Mouse (Mus musculus): ENCODE results near the gene Snx20.

The Snx20 gene

GRCm38 (mm10) chr8:88635474-88636397 is at the start of gene Snx20:
Snx20 (minus strand) TSS chr8:88636128.
- DNase-seq (ENCODE audit: low read depth in 1 of 2, low spot score in 2 of 2), result peak; percentile 78

- no peak for DNase-seq (ENCODE audit: low read depth in 1 of 2, low spot score in 2 of 2)
These were observed 47.8 kb upstream of the Snx20 start for GRCm38 (mm10) chr8:88683656-88684289.

DNA sequence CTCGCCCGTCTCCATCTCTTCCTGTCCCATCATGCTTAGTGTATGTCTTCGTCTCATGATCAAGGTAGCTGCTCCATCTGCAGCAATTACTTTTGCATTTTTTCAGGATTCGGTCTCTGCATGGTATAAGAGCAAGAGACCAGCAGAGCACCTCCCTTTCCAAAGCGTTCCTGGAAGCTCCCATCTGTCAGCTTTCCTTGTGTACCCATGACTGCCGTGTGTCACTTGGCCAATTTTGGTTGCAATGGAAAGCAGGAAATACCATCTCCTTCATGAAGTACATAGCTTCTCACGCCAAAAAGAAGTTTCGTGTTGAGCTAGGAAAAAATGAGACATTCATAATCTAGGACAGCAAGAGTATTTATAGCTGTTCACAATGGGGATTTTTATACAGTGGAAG is 45.1 kb upstream of the Snx20 start:
- no peak for DNase-seq (ENCODE audit: low read depth in 1 of 2, low spot score in 2 of 2)

DNA sequence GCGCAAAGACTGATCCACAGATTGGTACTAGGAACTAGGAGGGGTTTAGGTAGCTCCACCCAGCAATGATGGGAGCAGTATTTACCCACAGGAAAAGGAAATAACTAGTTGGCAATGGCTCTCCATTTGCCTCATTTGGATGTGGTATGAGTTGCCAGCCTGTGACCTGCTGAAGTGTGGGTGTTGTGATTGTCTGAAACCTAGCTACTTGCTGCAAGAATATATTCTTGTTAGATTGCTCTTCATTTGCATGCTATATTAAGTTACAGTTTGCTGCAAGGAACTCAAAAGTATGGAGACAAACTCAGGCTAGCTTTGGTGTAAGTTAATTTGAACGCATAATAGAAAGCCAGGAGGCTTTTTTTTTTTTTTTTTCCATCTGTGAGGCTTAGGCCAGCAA is 44.6 kb upstream of the Snx20 start:
- no peak for DNase-seq (ENCODE audit: low read depth in 1 of 2, low spot score in 2 of 2)

DNA sequence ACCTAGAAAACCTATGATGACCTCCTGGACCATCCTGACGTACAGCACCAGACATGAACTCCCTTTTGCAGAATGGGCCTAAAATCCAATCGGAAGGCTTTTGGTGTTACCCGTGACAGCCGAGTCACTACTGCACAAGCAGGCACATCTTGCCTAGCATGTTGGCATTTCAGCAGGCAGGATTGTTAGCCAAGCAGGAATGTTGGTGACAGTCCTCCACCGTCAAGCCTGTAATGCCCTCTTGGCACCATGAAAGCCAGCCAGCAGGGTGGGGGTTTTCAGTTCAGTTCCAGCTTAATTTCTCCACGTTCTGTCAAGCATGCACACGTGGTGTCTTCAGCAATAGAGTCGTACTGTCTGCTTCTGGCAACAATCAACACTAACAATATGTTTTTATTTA is 41.1 kb upstream of the Snx20 start:
- no peak for DNase-seq (ENCODE audit: low read depth in 1 of 2, low spot score in 2 of 2)

DNA sequence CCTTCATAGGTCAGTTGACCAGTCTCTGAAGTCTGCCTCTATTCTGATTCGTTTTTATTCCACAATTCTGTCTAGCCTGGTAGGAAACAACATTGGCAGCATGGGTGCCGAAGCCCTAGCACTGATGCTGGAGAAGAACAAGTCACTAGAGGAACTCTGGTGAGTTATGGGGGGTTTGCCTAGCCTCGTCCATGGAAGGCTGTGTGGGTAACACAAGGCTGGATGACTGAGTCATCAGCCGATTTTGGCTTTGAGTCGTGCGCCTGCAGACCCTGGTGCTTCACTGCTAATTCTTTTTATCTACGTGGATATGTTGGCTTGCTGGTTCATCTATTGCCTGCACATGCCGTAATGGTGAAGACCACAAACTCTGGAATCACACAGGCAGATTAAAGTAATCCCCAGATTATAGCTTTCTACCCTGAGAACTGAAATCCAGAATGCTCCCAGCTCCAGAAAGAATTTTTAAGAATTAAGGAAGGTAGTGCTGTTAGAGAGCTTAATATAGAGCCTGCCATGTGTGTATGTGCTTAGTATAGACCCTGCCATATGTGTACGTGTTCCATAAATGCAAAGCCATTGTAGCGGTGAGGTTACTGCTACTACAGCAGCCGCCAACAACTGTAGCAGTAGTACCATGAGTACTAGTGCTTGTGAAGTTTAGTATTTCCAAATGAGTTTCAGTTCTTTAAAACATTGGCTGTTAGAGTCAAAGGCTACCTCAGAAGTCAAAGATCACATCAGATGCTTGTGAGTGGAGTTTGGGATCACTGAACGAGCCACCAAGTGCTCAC is 39.6 kb upstream of the Snx20 start:
- no peak for DNase-seq (ENCODE audit: low read depth in 1 of 2, low spot score in 2 of 2)

DNA sequence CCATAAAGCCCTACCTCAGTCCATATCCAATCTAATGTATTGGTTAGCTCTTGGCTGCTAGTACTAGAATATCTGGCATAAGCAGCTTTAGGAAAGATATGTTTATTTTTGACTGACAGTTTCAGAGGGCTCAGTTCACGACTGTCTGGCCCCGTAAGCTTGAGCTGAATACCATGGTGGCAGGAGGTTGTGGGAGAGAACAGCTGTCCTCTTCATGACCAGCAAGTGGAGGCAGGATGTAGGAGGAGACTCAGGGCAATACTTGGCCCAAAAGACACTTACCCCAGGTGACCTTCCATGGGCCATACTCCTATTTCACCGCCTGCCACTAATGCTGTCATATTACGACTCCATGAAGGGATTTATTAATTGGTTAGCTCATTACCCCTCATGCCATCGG is 37.9 kb upstream of the Snx20 start:
- DNase-seq (ENCODE audit: low read depth in 1 of 2, low spot score in 2 of 2), result no peak

DNA sequence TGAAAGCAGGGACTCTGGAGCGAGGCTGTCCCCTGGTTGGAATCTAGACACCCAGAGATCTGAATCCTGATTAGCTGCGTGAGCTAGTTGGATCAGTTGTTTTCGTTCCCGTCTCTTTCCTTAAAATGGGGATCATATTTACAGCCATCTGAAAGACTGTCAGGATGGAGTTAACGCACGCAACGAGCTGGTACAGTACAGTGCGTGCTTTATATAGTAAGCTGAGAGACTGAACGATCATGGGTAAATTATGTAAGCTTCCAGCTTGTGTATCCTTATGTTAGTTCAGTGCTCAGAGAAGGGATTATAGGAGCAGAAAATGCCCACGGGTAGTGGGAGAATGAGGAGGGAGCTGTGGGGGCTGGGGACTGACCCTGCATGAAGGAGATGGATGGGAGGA is 35.6 kb upstream of the Snx20 start:
- DNase-seq (ENCODE audit: low read depth in 1 of 2, low spot score in 2 of 2), result no peak

GRCm38 (mm10) chr8:88670782-88671181 is 34.9 kb upstream of the Snx20 start:
- DNase-seq (ENCODE audit: low read depth in 1 of 2, low spot score in 2 of 2), result no peak

DNA sequence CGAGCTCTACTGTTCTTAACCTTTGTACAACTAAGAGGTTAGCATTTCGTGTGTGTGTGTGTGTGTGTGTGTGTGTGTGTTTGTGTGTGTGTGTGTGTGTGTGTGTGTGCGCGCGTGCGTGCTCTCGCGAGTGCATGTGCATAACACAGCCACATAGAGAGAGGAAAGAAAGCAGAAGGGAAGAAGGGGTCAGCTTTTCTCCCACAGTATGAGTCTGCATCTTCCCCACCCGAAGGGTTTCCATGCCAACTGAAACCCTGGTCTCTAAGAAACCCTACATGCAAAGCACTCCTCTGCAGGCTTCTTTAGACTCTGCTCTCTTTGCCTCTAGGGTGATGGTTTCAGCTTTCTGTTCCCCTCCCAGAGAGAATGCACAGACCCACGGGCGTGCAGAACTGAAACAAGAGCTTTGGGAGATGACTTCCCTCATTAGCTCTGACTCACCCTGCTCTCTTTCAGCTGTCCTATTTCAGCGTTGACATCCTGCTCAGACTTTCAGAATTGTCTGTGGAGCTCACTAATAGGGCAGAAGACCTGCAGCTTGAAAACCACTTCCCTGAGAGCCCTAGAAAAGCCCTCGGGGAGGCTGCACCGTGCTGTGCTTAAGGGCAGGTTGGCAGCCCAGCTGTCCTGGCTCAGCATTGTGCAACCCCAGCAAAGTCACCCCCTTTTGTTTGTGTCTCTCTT is 32.6 kb upstream of the Snx20 start:
- peak; percentile 80 to 92 for DNase-seq (ENCODE audit: low read depth in 1 of 2, low spot score in 2 of 2)

GRCm38 (mm10) chr8:88666435-88666834 is 30.5 kb upstream of the Snx20 start:
- peak in 1 of 2 experiments; percentile 57 for DNase-seq (ENCODE audit: low read depth in 1 of 2, low spot score in 2 of 2)

DNA sequence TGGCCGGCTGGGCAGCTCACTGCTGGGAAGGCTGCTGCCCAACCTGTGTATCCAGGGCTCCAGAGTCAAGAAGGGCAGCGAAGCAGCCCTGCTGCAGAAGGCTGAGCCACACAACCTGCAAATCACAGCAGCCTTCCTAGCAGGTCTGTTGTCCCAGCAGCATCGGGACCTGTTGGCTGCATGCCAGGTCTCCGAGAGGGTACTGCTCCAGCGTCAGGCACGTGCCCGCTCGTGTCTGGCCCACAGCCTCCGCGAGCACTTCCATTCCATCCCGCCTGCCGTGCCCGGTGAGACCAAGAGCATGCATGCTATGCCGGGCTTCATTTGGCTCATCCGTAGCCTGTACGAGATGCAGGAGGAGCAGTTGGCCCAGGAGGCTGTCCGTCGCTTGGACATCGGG is 29.0 kb upstream of the Snx20 start:
- DNase-seq (ENCODE audit: low read depth in 1 of 2, low spot score in 2 of 2), result no peak

GRCm38 (mm10) chr8:88664121-88664520 is 28.2 kb upstream of the Snx20 start:
- no peak for DNase-seq (ENCODE audit: low read depth in 1 of 2, low spot score in 2 of 2)

DNA sequence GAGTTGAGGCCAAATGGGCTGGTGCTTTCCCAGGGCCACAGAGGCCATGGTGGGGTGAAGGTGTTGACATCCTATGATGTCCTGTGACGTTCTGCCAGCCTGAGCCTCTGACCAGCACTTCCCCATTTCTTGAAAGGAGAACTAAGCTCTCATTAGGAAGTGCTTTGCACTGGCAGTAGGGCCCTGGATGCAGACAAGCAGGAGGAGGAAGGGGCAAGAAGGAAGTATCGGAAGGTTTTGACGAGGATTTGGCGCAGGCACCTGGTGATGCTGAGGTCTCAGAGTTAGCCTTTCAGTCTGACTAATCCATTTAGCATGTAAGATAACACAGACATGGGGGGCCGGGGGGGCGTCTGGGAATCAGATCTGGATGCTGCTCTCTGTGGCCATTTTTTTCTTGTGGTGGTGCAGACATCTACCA is 26.5 kb upstream of the Snx20 start:
- DNase-seq (ENCODE audit: low read depth in 1 of 2, low spot score in 2 of 2), result peak; percentile 83 to 84

DNA sequence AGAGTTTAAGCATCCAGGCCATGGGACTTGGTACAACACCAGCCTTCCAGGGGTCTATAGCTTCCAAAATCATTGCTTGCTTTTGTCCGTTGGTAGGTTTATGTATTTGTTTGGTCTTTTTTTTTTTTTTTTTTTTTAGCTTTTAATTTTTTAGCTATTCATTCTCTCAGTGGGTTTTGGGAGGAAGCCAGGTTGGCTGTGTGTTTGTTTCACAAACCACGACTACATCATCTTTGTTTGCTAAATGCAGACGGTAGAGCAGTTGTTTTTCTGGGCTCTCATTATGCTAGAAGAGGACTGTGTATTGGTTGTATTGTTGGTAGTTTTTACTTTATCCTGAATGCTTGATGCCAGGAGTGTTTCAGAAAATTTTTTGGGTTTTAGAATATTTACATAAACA is 23.9 kb upstream of the Snx20 start:
- DNase-seq (ENCODE audit: low read depth in 1 of 2, low spot score in 2 of 2), result no peak

DNA sequence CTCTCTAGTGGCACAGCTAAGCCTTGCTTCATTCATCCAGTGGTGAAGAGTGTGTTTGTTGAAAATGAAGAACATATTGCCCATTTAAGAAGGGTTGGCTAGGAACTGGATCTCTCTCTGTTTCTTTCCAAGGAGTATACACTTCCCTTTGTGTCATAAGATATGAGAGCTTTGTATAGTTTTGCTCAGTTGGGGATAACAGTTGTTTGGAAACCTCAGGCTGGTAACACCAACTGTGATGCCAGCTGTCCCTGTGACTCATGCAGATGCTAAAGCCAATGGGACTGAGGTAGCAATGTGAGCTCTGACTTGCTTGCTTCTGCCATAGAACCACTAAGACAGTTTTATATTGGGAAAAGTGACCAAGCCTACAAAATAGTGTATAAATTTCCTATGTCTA is 19.4 kb upstream of the Snx20 start:
- DNase-seq (ENCODE audit: low read depth in 1 of 2, low spot score in 2 of 2), result no peak

GRCm38 (mm10) chr8:88651122-88651521 is 15.2 kb upstream of the Snx20 start:
- DNase-seq (ENCODE audit: low read depth in 1 of 2, low spot score in 2 of 2), result peak in 1 of 2 experiments; percentile 56

GRCm38 (mm10) chr8:88650016-88650708 is 14.2 kb upstream of the Snx20 start:
- no peak for DNase-seq (ENCODE audit: low read depth in 1 of 2, low spot score in 2 of 2)

GRCm38 (mm10) chr8:88648322-88648721 is 12.4 kb upstream of the Snx20 start:
- no peak for DNase-seq (ENCODE audit: low read depth in 1 of 2, low spot score in 2 of 2)

All from monocyte, adult 2 months (primary cell).